Mouse (Mus musculus): ENCODE data around the gene Pik3cd. TPM values are rescaled to one million over a fixed set of nuclear protein-coding genes. Genes with fewer than 3 reads are reported as not detected.

The Pik3cd gene
- polyA plus RNA-seq, 1 experiment from 2014 or later, result 14.0 TPM

- no peak for ATAC-seq (ENCODE audit: low FRiP score, low read depth)
- Histone ChIP-seq H3K27ac (replicated peaks) (no peak overlapping the region), H3K36me3 (peaks cover 38% of the 10 kb centered on the region), H3K9ac (replicated peaks) (no peak overlapping the region), H3K4me2 (replicated peaks) (no peak overlapping the region), H3K4me3 (no peak overlapping the region), H3K27me3 (no peaks in the 10 kb centered on the region), H3K9me3 (no peaks in the 10 kb centered on the region), H3K4me1 (no peaks in the 10 kb centered on the region)
- WGBS, result 85% methylated on average over 11 of the region's 11 CpGs
Measured at GRCm38 (mm10) chr4:149657858-149658416, 44.4 kb downstream of the Pik3cd start.

GRCm38 (mm10) chr4:149654232-149654631 lies 48.1 kb downstream of the Pik3cd start:
- H3K9me3 ChIP-seq, result no peaks in the 10 kb centered on the region
- no peak overlapping the region for H3K9ac ChIP-seq (replicated peaks)
- H3K27ac ChIP-seq (replicated peaks), result no peak overlapping the region
- no peak overlapping the region for H3K4me2 ChIP-seq (replicated peaks)
- no peaks in the 10 kb centered on the region for H3K4me1 ChIP-seq
- WGBS, result 91% methylated on average over 4 of the region's 4 CpGs
- no peak for ATAC-seq (ENCODE audit: low FRiP score, low read depth)
- H3K27me3 ChIP-seq, result no peaks in the 10 kb centered on the region
- peaks cover 69% of the 10 kb centered on the region for H3K36me3 ChIP-seq
- H3K4me3 ChIP-seq, result no peak overlapping the region

- no peak overlapping the region for H3K4me3 ChIP-seq
- WGBS, result 73% methylated on average over 24 of the region's 24 CpGs
Measured at GRCm38 (mm10) chr4:149650493-149651193, 51.7 kb downstream of the Pik3cd start.

GRCm38 (mm10) chr4:149648031-149648805 lies 54.2 kb downstream of the Pik3cd start:
- Histone ChIP-seq H3K9ac (replicated peaks) (no peak overlapping the region), H3K4me2 (replicated peaks) (no peak overlapping the region), H3K4me1 (no peaks in the 10 kb centered on the region), H3K27ac (replicated peaks) (no peak overlapping the region), H3K4me3 (no peak overlapping the region), H3K27me3 (no peaks in the 10 kb centered on the region), H3K36me3 (peaks cover 99% of the 10 kb centered on the region), H3K9me3 (no peaks in the 10 kb centered on the region)
- no peak for ATAC-seq (ENCODE audit: low FRiP score, low read depth)
- WGBS, result 90% methylated on average over 20 of the region's 20 CpGs

More at GRCm38 (mm10) chr4:149650493-149651193, 51.7 kb downstream of the Pik3cd start:
- no peak overlapping the region for H3K4me2 ChIP-seq (replicated peaks)
- H3K4me1 ChIP-seq, result no peaks in the 10 kb centered on the region
- no peak overlapping the region for H3K9ac ChIP-seq (replicated peaks)
- H3K27me3 ChIP-seq, result no peaks in the 10 kb centered on the region
- no peak overlapping the region for H3K27ac ChIP-seq (replicated peaks)
- no peaks in the 10 kb centered on the region for H3K9me3 ChIP-seq
- peaks cover 95% of the 10 kb centered on the region for H3K36me3 ChIP-seq
- ATAC-seq (ENCODE audit: low FRiP score, low read depth), result no peak

- Histone ChIP-seq H3K4me2 (replicated peaks) (no peak overlapping the region), H3K9me3 (no peaks in the 10 kb centered on the region), H3K27me3 (no peaks in the 10 kb centered on the region), H3K4me3 (no peak overlapping the region), H3K4me1 (peaks cover under 1% of the 10 kb centered on the region; the same call in 1 of the 2 replicates), H3K9ac (replicated peaks) (no peak overlapping the region), H3K27ac (replicated peaks) (no peak overlapping the region), H3K36me3 (peaks cover 99% of the 10 kb centered on the region)
- ATAC-seq (ENCODE audit: low FRiP score, low read depth), result no peak
- WGBS, result 94% methylated on average over 9 of the region's 9 CpGs
Measured at GRCm38 (mm10) chr4:149645761-149646160, 56.6 kb downstream of the Pik3cd start.

- H3K27ac ChIP-seq (replicated peaks), result no peak overlapping the region
- H3K9me3 ChIP-seq, result no peaks in the 10 kb centered on the region
- H3K4me2 ChIP-seq (replicated peaks), result no peak overlapping the region
- 87% methylated on average over 5 of the region's 5 CpGs for WGBS
- no peak overlapping the region for H3K4me3 ChIP-seq
- no peak overlapping the region for H3K9ac ChIP-seq (replicated peaks)
- H3K27me3 ChIP-seq, result no peaks in the 10 kb centered on the region
- H3K36me3 ChIP-seq, result peaks cover 93% of the 10 kb centered on the region
- peaks cover 3% of the 10 kb centered on the region; the same call in 1 of the 2 replicates for H3K4me1 ChIP-seq
- ATAC-seq (ENCODE audit: low FRiP score, low read depth), result no peak
Measured at GRCm38 (mm10) chr4:149641956-149642355, 60.4 kb downstream of the Pik3cd start.

GRCm38 (mm10) chr4:149641400-149641799 lies 61.0 kb downstream of the Pik3cd start:
- Histone ChIP-seq H3K27me3 (no peaks in the 10 kb centered on the region), H3K4me3 (no peak overlapping the region), H3K4me2 (replicated peaks) (no peak overlapping the region), H3K4me1 (peaks cover 3% of the 10 kb centered on the region; the same call in 1 of the 2 replicates), H3K9ac (replicated peaks) (no peak overlapping the region), H3K27ac (replicated peaks) (no peak overlapping the region), H3K36me3 (peaks cover 90% of the 10 kb centered on the region), H3K9me3 (no peaks in the 10 kb centered on the region)
- ATAC-seq (ENCODE audit: low FRiP score, low read depth), result no peak
- 75% methylated on average over 8 of the region's 8 CpGs for WGBS

GRCm38 (mm10) chr4:149640831-149641230 lies 61.5 kb downstream of the Pik3cd start:
- no peak for ATAC-seq (ENCODE audit: low FRiP score, low read depth)
- H3K27ac ChIP-seq (replicated peaks), result no peak overlapping the region
- H3K36me3 ChIP-seq, result peaks cover 89% of the 10 kb centered on the region
- H3K9ac ChIP-seq (replicated peaks), result no peak overlapping the region
- H3K27me3 ChIP-seq, result no peaks in the 10 kb centered on the region
- 59% methylated on average over 9 of the region's 9 CpGs for WGBS
- H3K4me2 ChIP-seq (replicated peaks), result no peak overlapping the region
- peaks cover 3% of the 10 kb centered on the region; the same call in 1 of the 2 replicates for H3K4me1 ChIP-seq
- H3K9me3 ChIP-seq, result no peaks in the 10 kb centered on the region
- H3K4me3 ChIP-seq, result no peak overlapping the region

- no peaks in the 10 kb centered on the region for H3K27me3 ChIP-seq
- ATAC-seq (ENCODE audit: low FRiP score, low read depth), result no peak
- H3K4me2 ChIP-seq (replicated peaks), result no peak overlapping the region
- H3K9me3 ChIP-seq, result no peaks in the 10 kb centered on the region
- H3K4me3 ChIP-seq, result no peak overlapping the region
- 96% methylated on average over 7 of the region's 7 CpGs for WGBS
- no peak overlapping the region for H3K9ac ChIP-seq (replicated peaks)
- H3K36me3 ChIP-seq, result peaks cover 88% of the 10 kb centered on the region
- H3K4me1 ChIP-seq, result peaks cover 3% of the 10 kb centered on the region; the same call in 1 of the 2 replicates
- H3K27ac ChIP-seq (replicated peaks), result no peak overlapping the region
Measured at GRCm38 (mm10) chr4:149637942-149638341, 64.4 kb downstream of the Pik3cd start.

- H3K9me3 ChIP-seq, result no peaks in the 10 kb centered on the region
- no peak overlapping the region for H3K4me3 ChIP-seq
- no peak overlapping the region for H3K27ac ChIP-seq (replicated peaks)
- ATAC-seq (ENCODE audit: low FRiP score, low read depth), result no peak
- H3K36me3 ChIP-seq, result peaks cover 87% of the 10 kb centered on the region
- H3K9ac ChIP-seq (replicated peaks), result no peak overlapping the region
- no peaks in the 10 kb centered on the region for H3K27me3 ChIP-seq
- WGBS, result 92% methylated on average over 8 of the region's 8 CpGs
- H3K4me1 ChIP-seq, result 0 out of 2 replicates have a peak, but pooled peaks cover 3% of the 10 kb centered on the region
- no peak overlapping the region for H3K4me2 ChIP-seq (replicated peaks)
Measured at GRCm38 (mm10) chr4:149635915-149636415, 66.4 kb downstream of the Pik3cd start.

GRCm38 (mm10) chr4:149634966-149635365 lies 67.4 kb downstream of the Pik3cd start:
- H3K4me2 ChIP-seq (replicated peaks), result no peak overlapping the region
- no peak overlapping the region for H3K27ac ChIP-seq (replicated peaks)
- ATAC-seq (ENCODE audit: low FRiP score, low read depth), result no peak
- H3K9ac ChIP-seq (replicated peaks), result no peak overlapping the region
- 95% methylated on average over 11 of the region's 11 CpGs for WGBS
- no peaks in the 10 kb centered on the region for H3K27me3 ChIP-seq
- H3K4me3 ChIP-seq, result no peak overlapping the region
- no peaks in the 10 kb centered on the region for H3K4me1 ChIP-seq
- H3K36me3 ChIP-seq, result peaks cover 88% of the 10 kb centered on the region
- no peaks in the 10 kb centered on the region for H3K9me3 ChIP-seq

GRCm38 (mm10) chr4:149634157-149634556 lies 68.2 kb downstream of the Pik3cd start:
- Histone ChIP-seq H3K9me3 (no peaks in the 10 kb centered on the region), H3K9ac (replicated peaks) (no peak overlapping the region), H3K27me3 (no peaks in the 10 kb centered on the region), H3K27ac (replicated peaks) (no peak overlapping the region), H3K4me1 (no peaks in the 10 kb centered on the region), H3K4me2 (replicated peaks) (no peak overlapping the region), H3K4me3 (no peak overlapping the region), H3K36me3 (peaks cover 87% of the 10 kb centered on the region)
- ATAC-seq (ENCODE audit: low FRiP score, low read depth), result no peak
- WGBS, result 82% methylated on average over 1 of the region's 1 CpGs
